Mouse (Mus musculus) thymus, postnatal 14 days (tissue): ENCODE results near the gene 2310030G06Rik.

Experiments used
- DNase-seq: peaks from one replicate; pipeline ENCODE4 v3.0.0; 2021

Gene 2310030G06Rik

GRCm38 (mm10) chr9:50746214-50746677 lies at the start of gene 2310030G06Rik:
Gene 2310030G06Rik, minus strand, starts transcription at chr9:50746536.
- no peak for DNase-seq

GRCm38 (mm10) chr9:50795266-50795665 lies 48.9 kb upstream of the 2310030G06Rik start:
- no peak for DNase-seq

- peak; percentile 72 for DNase-seq
These were observed 35.8 kb upstream of the 2310030G06Rik start for GRCm38 (mm10) chr9:50782155-50782554.

- DNase-seq: no peak
These were observed 29.9 kb upstream of the 2310030G06Rik start for GRCm38 (mm10) chr9:50776162-50776760.

- DNase-seq: no peak
These were observed 29.4 kb upstream of the 2310030G06Rik start for GRCm38 (mm10) chr9:50775662-50776126.

- DNase-seq: peak; percentile 91
These were observed 28.8 kb upstream of the 2310030G06Rik start, which contains the start of the genes Alg9 and 1110032A03Rik for GRCm38 (mm10) chr9:50774991-50775612. Gene Alg9, plus strand, starts transcription at chr9:50775019. Gene 1110032A03Rik, minus strand, starts transcription at chr9:50775520.

GRCm38 (mm10) chr9:50774026-50774462 lies 27.7 kb upstream of the 2310030G06Rik start:
- DNase-seq: no peak

GRCm38 (mm10) chr9:50770011-50770410 lies 23.7 kb upstream of the 2310030G06Rik start:
- DNase-seq: no peak

GRCm38 (mm10) chr9:50768107-50769002 lies 22.0 kb upstream of the 2310030G06Rik start, which contains the start of gene Fdxacb1:
Gene Fdxacb1, plus strand, starts transcription at chr9:50768236.
- DNase-seq: peak; percentile 99

GRCm38 (mm10) chr9:50767531-50768106 lies 21.3 kb upstream of the 2310030G06Rik start:
- peak; percentile 16 for DNase-seq

- DNase-seq: peak; percentile 31
These were observed 17.0 kb upstream of the 2310030G06Rik start for GRCm38 (mm10) chr9:50763331-50763730.

GRCm38 (mm10) chr9:50761520-50762243 lies 15.3 kb upstream of the 2310030G06Rik start:
- DNase-seq: no peak

GRCm38 (mm10) chr9:50756711-50757110 lies 10.4 kb upstream of the 2310030G06Rik start:
- no peak for DNase-seq

- DNase-seq: no peak
These were observed 7.6 kb upstream of the 2310030G06Rik start for GRCm38 (mm10) chr9:50753947-50754346.

GRCm38 (mm10) chr9:50752784-50753615 lies 6.7 kb upstream of the 2310030G06Rik start:
- no peak for DNase-seq

- no peak for DNase-seq
These were observed 5.8 kb upstream of the 2310030G06Rik start, which contains the start of gene Hspb2 for GRCm38 (mm10) chr9:50752054-50752602. Gene Hspb2, minus strand, starts transcription at chr9:50752354.

GRCm38 (mm10) chr9:50751323-50751722 lies 5.0 kb upstream of the 2310030G06Rik start, which contains the start of gene Cryab:
Gene Cryab, plus strand, starts transcription at chr9:50751325.
- DNase-seq: no peak

- DNase-seq: no peak
These were observed 4.4 kb upstream of the 2310030G06Rik start for GRCm38 (mm10) chr9:50750706-50751105.

GRCm38 (mm10) chr9:50745806-50746205 lies 530 bp downstream of the 2310030G06Rik start:
- no peak for DNase-seq

GRCm38 (mm10) chr9:50742744-50743143 lies 3.6 kb downstream of the 2310030G06Rik start:
- DNase-seq: no peak
